Mouse (Mus musculus): Measurements from ENCODE around the gene Osbpl3.

Osbpl3 gene

DNA sequence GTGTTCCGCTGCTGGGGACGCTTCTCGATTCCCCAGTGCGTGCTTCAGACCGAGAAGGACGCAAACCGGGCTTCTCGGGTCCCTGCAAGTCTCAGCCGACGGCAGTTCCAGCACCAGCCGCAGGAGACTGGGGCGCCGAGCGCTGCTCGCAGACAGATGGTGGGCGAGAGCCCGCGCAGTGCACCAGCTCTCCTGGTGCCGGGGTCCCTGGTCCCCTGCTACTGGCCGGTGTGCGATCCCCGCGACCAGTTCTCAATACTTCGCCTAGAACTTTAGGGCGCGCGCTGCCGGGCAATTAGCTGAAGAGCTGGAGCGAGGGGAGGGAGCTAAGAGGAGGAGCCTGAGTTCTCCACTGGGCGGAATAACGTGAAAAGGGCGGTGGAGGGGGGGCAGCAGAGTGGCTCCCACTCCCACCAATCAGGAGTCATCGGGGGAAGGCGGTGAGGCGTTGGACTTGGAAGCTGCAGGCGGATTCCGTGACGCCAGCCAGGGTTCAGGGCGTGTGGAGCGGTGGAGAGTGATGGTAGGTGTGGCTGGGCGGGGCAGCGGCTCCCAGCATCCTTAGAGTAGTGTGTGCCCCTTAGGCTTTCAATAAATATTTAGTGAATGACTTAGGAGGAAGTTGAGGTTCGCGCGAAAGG, at the start of gene Osbpl3:
Gene Osbpl3 (minus strand): TSS at position 373 of the 641 bp plus-strand sequence.
- peak; percentile 69 for DNase-seq (ENCODE audit: extremely low read depth, low read depth, low spot score)

DNA sequence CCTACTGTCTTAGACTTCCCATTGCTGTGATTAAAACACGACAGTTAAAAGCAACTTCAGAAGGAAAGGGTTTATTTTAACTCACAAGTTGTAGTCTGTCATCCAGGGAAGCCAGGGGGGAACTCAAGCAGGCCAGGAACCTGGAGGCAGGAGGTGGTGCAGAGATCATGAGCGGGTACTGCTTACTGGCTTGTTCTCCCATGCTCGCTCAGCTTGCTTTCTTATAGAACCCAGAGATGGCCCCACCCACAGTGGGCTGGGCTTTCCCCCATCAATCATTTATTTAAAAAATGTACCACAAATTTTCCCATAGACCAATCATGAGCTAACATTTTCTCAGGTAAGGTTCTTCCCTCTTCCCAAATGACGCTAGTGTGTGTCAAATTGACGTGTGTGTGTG, 49.5 kb upstream of the Osbpl3 start:
- no peak for DNase-seq (ENCODE audit: extremely low read depth, low read depth, low spot score)

DNA sequence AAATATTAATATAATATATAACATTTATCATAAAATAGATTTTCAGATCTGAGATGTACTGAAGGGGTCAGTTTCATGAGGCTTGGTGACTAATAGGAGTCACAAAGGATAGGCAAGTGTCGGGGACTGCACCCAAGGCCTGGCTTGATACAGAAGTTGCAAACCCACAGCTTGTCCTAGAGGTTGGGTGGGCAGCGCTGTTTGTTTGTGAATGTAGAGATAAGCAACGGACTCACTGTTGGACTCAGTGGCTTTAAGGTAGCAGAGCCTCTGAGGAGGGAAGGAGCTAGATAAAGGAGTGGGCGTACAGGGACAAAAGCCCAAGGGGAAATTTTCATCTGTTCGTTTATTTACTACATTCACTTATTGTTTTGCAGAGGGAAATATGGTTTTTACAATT, 48.7 kb upstream of the Osbpl3 start:
- DNase-seq (ENCODE audit: extremely low read depth, low read depth, low spot score): no peak

DNA sequence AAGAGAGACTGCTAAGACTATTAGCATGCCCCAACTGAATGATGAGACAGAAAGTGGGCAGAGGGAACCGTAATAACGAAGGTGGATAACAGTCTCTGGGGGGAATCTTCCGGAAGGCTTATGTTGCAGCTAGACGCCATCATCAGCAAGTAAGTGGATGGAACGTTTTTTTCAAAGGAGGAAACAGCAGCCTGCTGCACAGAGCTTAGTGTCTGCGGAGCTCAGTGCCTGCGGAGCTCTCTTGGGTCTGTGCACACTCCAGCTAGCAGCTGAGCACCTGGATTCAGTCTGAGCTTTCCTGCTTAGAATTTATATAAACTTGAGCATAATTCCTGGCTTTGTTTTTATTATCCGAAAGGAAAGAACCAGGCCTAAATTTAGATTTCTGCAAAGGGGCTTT, 47.8 kb upstream of the Osbpl3 start:
- no peak for DNase-seq (ENCODE audit: extremely low read depth, low read depth, low spot score)

DNA sequence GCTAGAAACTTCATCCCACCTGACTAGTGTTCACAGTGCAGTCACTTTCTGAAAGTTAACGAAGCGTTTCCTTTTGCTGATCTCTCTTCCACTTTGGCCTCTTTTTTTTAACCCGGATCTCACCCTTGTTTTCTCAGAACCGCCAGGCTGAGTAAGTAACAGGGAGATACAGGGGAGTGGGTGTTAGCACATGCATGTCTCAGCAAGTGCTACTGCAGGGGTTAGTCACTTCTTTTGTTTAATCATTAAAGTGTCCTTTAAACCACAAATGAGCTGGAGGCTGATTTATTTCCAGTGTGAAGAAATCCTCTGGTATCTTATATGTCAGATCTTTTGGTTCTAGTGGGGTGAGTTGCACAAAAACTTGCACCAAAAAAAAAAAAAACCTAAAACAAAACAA, 47.0 kb upstream of the Osbpl3 start:
- DNase-seq (ENCODE audit: extremely low read depth, low read depth, low spot score): peak; percentile 92

DNA sequence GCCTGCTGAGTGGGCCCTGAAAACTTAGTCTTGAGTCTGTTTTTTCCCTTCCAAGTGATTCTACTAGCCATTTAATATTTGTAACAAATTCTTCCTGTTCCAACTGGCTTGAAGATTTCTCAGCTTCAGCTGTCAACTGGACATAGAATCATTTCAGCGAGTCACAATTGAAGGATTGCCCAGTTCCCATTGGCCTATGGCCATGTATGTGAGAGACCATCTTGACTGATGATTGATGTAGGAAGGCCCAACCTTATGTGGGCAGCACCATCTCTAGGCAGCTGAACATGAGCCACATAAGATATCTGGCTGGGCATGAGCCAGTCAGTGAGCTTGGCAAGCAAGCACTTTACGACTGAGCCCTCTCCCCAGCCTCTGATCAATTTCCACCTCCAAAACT, 42.3 kb upstream of the Osbpl3 start:
- no peak for DNase-seq (ENCODE audit: extremely low read depth, low read depth, low spot score)

DNA sequence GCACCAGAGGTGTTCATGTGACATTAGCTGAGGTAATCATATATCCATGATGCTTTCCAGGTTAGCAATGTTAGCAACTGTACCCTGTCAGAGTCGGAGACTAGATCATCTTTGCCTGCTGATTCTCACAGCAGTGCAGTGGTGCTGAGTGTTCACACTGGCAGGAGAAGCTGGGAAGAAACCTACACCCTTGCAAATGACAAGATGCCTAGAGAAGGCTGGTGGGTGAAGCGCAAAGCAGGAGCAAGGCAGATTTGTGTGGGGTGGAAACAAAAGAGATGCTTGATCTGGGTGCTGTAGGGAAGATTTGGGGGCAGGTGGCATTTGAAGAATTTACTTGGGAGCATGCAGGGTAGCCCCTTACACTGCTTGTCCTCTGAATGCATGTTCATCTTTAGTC, 34.5 kb upstream of the Osbpl3 start:
- DNase-seq (ENCODE audit: extremely low read depth, low read depth, low spot score): no peak

DNA sequence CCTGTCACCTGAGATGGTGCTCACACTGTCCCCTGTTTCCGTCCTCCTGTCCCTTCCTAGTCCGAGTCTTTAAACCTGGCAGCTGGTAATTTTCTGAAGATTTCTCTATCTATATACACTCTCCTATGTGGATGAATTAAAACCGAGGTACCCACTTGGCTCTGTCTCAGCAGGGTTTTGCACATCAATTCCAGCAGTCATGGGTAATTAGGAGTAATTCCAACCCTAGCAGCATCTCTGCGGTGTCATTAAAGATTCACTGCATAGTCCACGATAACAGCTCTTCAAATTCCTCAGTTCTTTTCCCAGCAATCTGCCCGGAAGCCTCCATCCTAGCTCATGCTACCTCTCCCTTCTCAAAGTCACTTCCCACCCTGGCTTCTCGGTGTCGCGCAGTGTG, 33.4 kb upstream of the Osbpl3 start:
- no peak for DNase-seq (ENCODE audit: extremely low read depth, low read depth, low spot score)

DNA sequence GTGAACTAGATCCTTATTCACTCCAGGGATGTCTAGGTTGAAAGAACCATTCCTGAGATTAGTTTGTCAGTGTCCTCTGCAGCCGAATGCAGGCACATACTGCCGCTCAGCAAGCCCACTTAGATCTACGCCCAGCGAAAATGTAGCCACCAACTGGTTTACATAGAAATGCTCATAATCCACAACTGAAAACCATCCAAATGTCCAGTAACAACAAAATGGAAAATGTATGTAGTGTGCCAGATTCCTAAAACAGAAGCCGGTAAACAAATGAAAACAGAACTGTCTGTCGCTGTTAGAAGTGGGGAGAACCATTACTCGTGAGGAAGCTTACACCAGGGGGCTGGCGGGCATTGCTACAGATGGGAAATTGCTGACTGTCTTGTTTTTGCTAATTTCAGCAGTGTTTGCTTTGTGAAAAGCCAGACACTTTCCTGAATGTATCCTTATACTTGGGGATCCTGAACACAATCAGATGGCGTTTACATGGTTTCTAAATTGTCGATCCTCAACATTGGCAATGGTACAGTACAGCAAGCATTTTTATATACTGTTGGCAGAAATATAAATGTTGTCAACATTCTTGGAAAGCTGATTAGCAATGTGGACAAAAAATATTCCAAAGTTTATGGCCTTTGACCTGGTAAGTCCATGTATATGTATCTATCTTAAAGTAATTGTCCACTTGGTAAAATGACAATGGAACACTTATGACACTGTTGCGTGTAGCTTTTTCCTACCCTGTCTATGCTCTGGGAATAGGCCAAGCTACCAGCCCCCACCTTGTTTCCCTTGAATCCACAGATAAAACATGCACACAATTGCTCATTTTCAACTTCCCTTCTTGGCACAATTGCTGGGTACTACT, 30.3 kb upstream of the Osbpl3 start:
- DNase-seq (ENCODE audit: extremely low read depth, low read depth, low spot score): no peak

DNA sequence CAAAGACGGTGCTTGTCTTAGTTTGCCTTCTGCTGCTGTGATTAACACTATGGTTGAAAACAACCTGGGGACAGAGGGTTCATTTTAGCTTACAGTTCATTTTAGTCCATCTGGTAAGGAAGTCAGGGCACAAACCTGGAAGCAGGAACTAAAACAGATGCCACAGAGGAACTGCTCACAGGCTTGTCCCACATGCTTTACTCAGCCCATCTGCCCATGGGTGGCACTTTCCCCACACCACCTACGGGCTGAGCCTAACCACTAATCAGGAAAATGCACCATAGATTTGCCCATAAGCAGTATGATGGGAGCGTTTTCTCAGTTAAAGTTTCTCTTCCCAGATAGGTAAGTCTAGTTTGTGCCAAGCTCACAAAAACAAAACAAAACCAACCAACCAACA, 27.4 kb upstream of the Osbpl3 start:
- DNase-seq (ENCODE audit: extremely low read depth, low read depth, low spot score): no peak

DNA sequence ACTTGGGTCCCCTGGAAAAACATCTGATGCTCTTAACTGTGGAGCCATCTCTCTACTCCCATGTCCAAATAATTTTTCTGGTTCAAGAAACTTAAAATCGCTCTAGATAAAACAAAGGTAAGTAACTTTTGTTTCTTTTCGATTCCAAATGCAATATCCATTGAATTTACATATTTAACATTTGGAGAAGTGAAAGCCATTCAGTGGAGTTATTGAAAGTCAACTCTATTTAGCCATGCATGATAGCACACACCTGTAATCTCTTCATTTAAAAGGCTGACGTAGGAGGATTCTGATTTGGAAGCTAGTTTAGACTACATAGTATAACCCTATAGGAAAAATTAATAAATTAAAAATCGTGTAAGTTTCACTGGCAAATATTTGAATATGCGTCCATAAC, 25.5 kb upstream of the Osbpl3 start:
- DNase-seq (ENCODE audit: extremely low read depth, low read depth, low spot score): no peak

DNA sequence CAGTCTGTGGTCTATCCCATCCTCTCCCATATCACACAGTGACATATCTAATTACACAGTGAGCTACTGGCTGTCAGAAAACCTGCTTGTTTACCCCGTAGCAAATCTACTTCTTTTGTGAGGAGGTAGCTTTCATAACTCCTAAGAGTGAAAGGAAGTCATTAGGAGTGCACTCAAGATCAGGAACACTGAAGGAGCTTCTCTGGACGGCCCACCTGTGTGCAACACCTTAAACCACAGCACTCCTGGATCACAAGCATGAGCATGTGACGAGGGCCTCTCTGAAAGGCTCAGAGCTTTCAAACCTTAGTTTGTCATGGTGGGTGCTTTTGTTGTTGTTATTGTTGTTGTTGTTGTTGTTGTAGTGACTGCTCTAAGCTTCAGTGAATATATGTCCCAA, 10.4 kb upstream of the Osbpl3 start:
- no peak for DNase-seq (ENCODE audit: extremely low read depth, low read depth, low spot score)

DNA sequence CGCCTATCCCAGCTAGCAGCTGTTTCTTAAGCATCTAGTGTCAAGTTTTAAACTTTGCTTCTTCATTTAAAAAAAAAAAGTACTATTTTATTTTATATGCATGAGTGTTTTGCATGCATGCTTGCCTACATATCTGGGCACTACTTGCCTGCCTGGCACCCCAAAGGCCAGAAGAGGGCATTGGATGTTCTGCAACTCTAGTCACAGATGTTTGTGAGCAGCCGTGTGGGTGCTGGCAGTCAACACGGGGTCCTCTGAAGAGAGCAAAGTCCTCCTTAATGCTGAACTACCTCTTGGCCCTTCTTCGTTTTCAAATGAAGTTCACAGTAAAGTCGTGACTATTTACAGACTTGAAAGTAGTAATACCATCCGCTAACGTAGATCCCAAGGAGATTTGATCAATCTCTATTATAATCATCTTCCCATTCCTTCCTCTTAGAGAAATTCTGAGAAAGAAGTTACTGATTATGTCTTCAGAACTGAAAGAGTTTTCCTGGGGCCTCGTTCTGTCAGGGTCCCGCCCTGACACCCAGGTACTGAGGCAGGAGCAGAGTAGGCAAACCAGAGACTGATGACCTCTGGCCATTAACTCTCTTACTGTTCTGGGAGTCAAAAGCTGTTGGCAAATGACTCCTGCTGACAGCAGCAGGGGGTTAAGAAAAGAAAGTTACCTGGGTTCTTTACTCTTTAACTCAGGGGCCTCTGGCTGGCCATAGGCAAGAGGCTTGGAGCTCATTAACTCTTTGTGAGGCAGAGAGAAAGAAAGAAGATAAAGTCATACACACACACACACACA, 8.9 kb upstream of the Osbpl3 start:
- no peak for DNase-seq (ENCODE audit: extremely low read depth, low read depth, low spot score)

DNA sequence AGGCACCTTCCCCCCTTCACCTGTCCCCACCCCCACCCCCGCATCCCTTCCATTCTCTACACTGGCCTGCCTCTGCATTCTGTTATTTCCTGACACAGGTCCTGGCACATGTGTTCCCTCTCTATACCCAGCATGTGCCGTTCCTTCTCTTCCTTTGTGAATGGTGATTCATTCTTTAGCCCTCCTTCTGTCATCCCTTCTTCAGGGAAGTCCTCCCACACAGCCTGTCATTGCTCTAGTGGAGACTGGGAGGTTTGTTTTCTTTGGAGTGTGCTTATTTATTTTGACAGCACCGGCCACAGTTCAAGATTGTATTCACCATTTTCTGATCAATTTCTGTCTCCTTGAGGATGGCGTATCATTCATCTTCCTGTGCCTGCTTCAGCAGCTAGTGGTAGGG, 6.0 kb upstream of the Osbpl3 start:
- DNase-seq (ENCODE audit: extremely low read depth, low read depth, low spot score): no peak

DNA sequence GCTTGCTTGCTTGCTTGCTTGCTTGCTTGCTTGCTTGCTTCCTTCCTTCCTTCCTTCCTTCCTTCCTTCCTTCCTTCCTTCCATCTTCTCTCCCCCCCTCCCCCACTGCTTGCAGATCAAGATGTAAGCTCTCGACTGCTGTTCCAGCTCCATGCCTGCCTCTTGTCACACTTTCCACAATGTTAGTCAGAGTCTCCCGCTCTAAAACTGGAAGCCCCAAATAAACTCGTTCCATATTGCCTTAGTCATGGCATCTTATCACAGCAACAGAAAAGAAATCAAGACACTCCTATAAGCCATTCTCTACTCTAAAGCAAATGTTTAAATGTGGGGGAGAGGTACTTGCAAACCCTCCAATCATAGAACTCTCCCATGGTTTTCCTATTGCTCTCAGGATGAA, 5.6 kb upstream of the Osbpl3 start:
- DNase-seq (ENCODE audit: extremely low read depth, low read depth, low spot score): no peak

DNA sequence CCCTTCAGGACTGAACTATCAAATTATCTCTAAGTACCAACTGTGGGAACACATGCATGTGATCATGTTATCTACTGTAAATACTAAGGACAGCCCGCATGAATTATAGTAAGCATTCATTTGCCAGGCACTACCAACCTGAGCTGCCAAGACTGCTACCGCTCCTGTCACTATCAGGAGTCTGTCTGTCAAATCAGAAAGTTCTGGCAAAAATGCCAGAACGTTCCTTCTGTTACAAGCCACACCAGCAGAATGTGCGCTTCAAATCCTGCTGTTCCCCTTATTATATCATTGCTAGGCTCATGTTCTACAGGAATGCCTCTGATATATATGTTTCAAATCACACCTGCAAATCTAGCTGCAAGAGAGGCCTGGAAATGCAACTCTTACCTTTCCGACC, 4.6 kb upstream of the Osbpl3 start:
- DNase-seq (ENCODE audit: extremely low read depth, low read depth, low spot score): no peak

DNA sequence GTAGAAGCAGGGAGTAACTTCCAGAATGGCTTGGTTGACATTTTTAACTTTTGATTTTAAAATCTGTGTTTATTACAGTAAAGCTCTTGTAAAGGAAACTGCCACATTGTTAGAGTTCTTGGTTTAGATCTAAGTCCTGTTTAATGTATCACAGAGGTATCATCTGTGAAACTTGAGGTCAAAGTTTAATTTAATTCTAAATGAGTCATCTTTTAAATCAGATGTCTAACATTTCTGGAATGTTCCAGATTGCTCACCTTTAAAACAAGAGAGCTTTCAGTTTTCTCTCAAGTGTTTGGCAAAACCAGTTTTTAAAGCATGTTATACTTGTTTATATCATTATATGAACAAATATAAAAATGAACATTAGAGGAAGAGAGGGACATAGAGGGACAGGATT, 4.2 kb upstream of the Osbpl3 start:
- no peak for DNase-seq (ENCODE audit: extremely low read depth, low read depth, low spot score)

DNA sequence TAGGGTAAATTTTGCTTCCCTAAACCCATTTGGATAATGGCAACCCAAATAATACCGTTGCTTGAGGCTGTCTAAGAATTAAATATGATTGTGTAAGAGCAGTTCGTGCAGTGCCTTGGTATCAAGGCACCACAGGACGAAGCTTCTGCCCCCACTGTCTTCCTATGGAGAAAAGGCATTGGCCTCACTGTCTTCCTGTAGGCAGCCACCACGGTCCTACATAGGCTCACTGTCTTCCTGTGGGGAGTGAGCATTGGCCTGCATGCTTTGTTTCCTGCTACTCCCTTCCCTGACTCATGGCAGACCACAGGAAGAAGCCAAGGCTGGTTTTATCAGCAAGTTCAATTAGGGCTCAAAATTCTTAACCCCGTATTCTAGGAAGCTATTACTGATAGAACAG, 3.3 kb upstream of the Osbpl3 start:
- no peak for DNase-seq (ENCODE audit: extremely low read depth, low read depth, low spot score)

DNA sequence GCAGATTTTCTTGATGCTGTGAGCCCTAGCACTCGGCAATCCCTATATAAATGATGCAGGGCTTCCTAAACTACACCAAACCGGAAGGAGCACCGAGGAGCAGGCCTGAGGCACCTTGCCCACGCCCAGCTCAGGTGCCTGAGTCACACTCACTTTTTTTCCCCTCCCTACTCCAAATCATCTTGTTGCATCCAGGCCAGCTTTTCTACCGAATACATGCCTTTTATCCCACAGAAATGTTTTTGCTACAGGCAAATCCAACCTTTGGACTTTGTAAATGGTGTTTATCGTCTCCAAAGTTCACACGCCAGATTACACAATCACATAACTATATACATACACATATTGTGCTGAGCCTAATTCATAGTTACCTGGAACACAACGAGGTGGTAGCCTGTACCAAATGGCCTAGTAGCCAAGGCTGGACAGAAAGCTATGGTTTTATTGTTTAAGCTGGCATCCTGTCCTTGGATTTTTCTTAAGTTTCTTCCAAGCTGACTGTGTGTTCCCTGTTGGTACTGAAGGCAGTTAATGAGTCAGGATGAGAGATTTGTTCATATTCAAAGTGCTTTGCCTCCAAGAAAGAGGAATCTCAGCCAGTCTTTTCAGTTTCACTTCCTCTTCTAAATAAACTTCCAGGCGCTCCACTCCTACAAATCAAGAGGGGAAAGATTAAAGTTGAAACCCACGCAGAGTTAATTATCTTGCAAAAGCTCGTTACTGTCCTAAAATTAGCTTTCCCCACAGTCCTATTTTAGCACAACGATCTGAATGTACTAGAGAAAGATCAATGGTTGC, 1.7 kb upstream of the Osbpl3 start:
- no peak for DNase-seq (ENCODE audit: extremely low read depth, low read depth, low spot score)

DNA sequence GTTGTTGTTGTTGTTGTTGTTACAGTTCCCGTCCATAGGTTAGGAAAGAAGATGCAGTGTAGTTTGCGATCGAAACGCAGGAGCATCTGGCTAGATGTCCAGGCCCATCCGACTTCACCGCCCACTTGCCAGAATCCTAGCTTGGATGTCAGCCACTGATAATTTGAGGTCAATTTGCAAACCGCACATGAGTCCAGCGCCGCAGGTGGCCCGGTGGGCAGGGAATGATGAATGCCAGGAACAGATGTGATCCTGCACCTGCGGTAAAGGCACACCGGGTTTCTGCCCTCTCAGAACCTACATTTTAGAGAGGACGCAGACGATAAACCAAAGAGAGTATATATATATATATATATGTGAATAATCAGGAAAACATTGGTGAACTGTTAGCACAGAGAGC, 705 bp upstream of the Osbpl3 start:
- no peak for DNase-seq (ENCODE audit: extremely low read depth, low read depth, low spot score)

All from fat pad, adult 2 months (tissue).